In the genomic region with DNA sequence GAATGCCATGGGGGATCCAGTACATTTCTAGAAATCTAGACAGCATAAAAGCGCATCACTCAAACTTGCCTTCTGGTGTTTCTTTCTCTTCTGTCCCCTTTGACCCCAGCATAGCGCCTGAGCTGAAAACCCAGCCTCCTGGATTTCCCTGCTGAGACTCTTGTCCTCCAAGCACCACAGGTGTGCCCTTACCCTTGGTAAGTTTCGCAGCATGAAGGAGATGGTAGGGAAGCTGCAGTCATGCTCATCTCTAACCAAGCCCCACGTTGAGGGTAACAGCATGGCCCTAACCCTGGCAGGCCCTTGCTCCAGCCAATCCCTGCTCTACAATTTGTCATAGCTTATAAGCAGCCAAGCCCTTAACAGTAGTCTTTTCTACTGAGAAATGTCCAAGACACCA, we compare ENCODE assay signal across 29 mouse cellular contexts.
"Had no signal": no experiment of that assay in that cellular context is flagged by ENCODE, and none has a peak within 500 bp of the region (broad histone marks: within the 10 kb centered on the region; RNA-seq: fewer than 3 reads in every experiment).

No protein-coding gene starts in this region.

- H3K27me3 ChIP-seq: limb, embryonic 12.5 days; limb, embryonic 13.5 days; limb, embryonic 15.5 days; liver, embryonic 12.5 days; liver, embryonic 13.5 days; liver, embryonic 15.5 days; lung, embryonic 15.5 days; midbrain, embryonic 12.5 days; midbrain, embryonic 15.5 days; neural tube, embryonic 12.5 days had no signal

- H3K27ac ChIP-seq: limb, embryonic 10.5 days; limb, embryonic 12.5 days; limb, embryonic 13.5 days; limb, embryonic 15.5 days; liver, embryonic 12.5 days; liver, embryonic 13.5 days; liver, embryonic 14.5 days; liver, embryonic 15.5 days; lung, embryonic 15.5 days; macrophage; midbrain, embryonic 10.5 days; midbrain, embryonic 12.5 days; midbrain, embryonic 15.5 days; neural tube, embryonic 12.5 days had no signal

- H3K4me2 ChIP-seq: limb, embryonic 12.5 days; limb, embryonic 13.5 days; limb, embryonic 15.5 days; liver, embryonic 11.5 days; liver, embryonic 12.5 days; liver, embryonic 13.5 days; liver, embryonic 15.5 days; lung, embryonic 14.5 days; lung, embryonic 15.5 days; midbrain, embryonic 12.5 days; midbrain, embryonic 15.5 days; neural tube, embryonic 12.5 days had no signal

- H3K4me3 ChIP-seq: limb, embryonic 10.5 days; limb, embryonic 12.5 days; limb, embryonic 13.5 days; limb, embryonic 15.5 days; liver, embryonic 12.5 days; liver, embryonic 13.5 days; liver, embryonic 15.5 days; lung, embryonic 15.5 days; megakaryocyte, embryonic 14.5 days; midbrain, embryonic 10.5 days; midbrain, embryonic 12.5 days; midbrain, embryonic 15.5 days; myocyte; neural tube, embryonic 12.5 days had no signal

- H3K9ac ChIP-seq: limb, embryonic 12.5 days; limb, embryonic 13.5 days; limb, embryonic 15.5 days; liver, embryonic 12.5 days; liver, embryonic 13.5 days; liver, embryonic 14.5 days; liver, embryonic 15.5 days; liver, postnatal 0 days; lung, embryonic 14.5 days; lung, embryonic 15.5 days; midbrain, embryonic 12.5 days; midbrain, embryonic 15.5 days; neural tube, embryonic 12.5 days had no signal

- H3K4me1 ChIP-seq: limb, embryonic 10.5 days; limb, embryonic 12.5 days; limb, embryonic 13.5 days; limb, embryonic 15.5 days; liver, embryonic 12.5 days; liver, embryonic 13.5 days; liver, embryonic 15.5 days; midbrain, embryonic 10.5 days; midbrain, embryonic 12.5 days; midbrain, embryonic 15.5 days; neural tube, embryonic 12.5 days had no signal

- H3K36me3 ChIP-seq: liver, embryonic 12.5 days; liver, embryonic 13.5 days; liver, embryonic 15.5 days; midbrain, embryonic 15.5 days had no signal

- ATAC-seq: liver, embryonic 12.5 days; liver, postnatal 0 days; lung, postnatal 0 days; midbrain, embryonic 15.5 days; midbrain, embryonic 16.5 days had no signal

- H3K9me3 ChIP-seq: limb, embryonic 10.5 days; limb, embryonic 12.5 days; limb, embryonic 13.5 days; limb, embryonic 15.5 days; liver, embryonic 12.5 days; liver, embryonic 13.5 days; liver, embryonic 15.5 days; lung, embryonic 15.5 days; megakaryocyte, embryonic 14.5 days; midbrain, embryonic 10.5 days; midbrain, embryonic 12.5 days; midbrain, embryonic 15.5 days; neural tube, embryonic 12.5 days had no signal

- DNase-seq: left cerebral cortex, postnatal 4 days; liver; liver, embryonic 13.5 days; liver, postnatal 0 days; lung, adult 2 months; lung, embryonic 14.5 days; lung, postnatal 10 days; lung, postnatal 14 days; lung, postnatal 36 days; lung, postnatal 4 days; midbrain, embryonic 14.5 days had no signal
